Comparison of ENCODE assay signal across 24 mouse cellular contexts in the genomic region with DNA sequence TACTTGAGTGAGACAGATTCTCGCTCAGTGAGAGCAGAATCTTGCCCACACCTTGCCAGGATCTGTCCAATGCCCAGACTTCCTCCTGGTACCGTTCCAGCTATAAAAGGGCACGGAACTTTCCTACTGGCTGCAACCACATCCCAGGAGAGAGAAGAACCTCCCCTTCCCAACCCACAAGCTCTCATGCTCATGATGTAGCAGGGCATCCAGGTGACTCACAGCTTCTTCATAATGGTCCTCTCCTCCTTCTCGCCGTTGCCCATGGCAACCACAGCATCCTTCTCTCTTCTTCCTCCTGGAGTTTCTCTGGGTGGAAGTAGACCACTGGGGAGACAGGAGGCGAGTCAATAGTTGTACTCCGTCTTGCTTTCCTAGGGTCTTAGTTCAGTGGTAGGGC. TPM values are rescaled to one million over a fixed set of nuclear protein-coding genes. Genes with fewer than 3 reads are reported as not detected.
DNase-seq lines count a peak whose midpoint lies in the region; ATAC-seq and TF ChIP-seq lines count a peak whose summit lies in the region.
"Had no signal": no experiment of that assay in that cellular context is flagged by ENCODE, and none has a peak within 500 bp of the region (broad histone marks: within the 10 kb centered on the region; RNA-seq: fewer than 3 reads in every experiment).

No protein-coding gene starts in this region.

- no peak overlapping the region for H3K9ac ChIP-seq in forebrain, embryonic 16.5 days (replicated peaks; ENCODE audit: low read depth, low read length)
- H3K9ac ChIP-seq: embryonic facial prominence, embryonic 12.5 days; forebrain, embryonic 15.5 days; hindbrain, embryonic 12.5 days had no signal

- H3K4me2 ChIP-seq in forebrain, embryonic 16.5 days (ENCODE audit: low read length): no peak overlapping the region
- H3K4me2 ChIP-seq: embryonic facial prominence, embryonic 12.5 days; forebrain, embryonic 15.5 days; hindbrain, embryonic 12.5 days had no signal

- no peaks in the 10 kb centered on the region for H3K9me3 ChIP-seq in forebrain, embryonic 16.5 days (ENCODE audit: control insufficient read depth, low read length)
- H3K9me3 ChIP-seq: embryonic facial prominence, embryonic 12.5 days; forebrain, embryonic 15.5 days; heart, embryonic 10.5 days; hindbrain, embryonic 12.5 days had no signal

- ATAC-seq in granulocyte monocyte progenitor cell, adult 5-6 weeks (replicated peaks; ENCODE audit: poor library complexity, severe bottlenecking): peak; percentile 24; the same call in 1 of the 2 replicates
- ATAC-seq in forebrain, embryonic 16.5 days: no peak
- ATAC-seq: activated CD4-positive, CD25-positive, alpha-beta regulatory T cell, adult 4 months; forebrain, embryonic 15.5 days; hindbrain, embryonic 16.5 days; Patski had no signal

- no peak overlapping the region for H3K4me3 ChIP-seq in olfactory bulb, adult 2 months (ENCODE audit: insufficient read depth, low read depth, low read length)
- no peak overlapping the region for H3K4me3 ChIP-seq in forebrain, embryonic 16.5 days (replicated peaks; ENCODE audit: low read length)
- H3K4me3 ChIP-seq: embryonic facial prominence, embryonic 12.5 days; forebrain, embryonic 15.5 days; gastrocnemius, adult 2 months; heart, embryonic 10.5 days; hindbrain, embryonic 12.5 days had no signal

- H3K27me3 ChIP-seq in forebrain, embryonic 16.5 days (replicated peaks; ENCODE audit: control insufficient read depth, insufficient read depth, low read length): no peaks in the 10 kb centered on the region
- H3K27me3 ChIP-seq: embryonic facial prominence, embryonic 12.5 days; forebrain, embryonic 15.5 days; hindbrain, embryonic 12.5 days; Patski had no signal

- DNase-seq in adrenal gland, adult 2 months: peak; percentile 15
- DNase-seq in adrenal gland, postnatal 10 days: no peak
- peak; percentile 56 to 58 for DNase-seq in right cerebral cortex, adult 2 months (ENCODE audit: low spot score in 2 of 2)
- no peak for DNase-seq in right cerebral cortex, postnatal 14 days
- no peak for DNase-seq in B cell, adult 2 months
- DNase-seq: adrenal gland, postnatal 36 days; cerebellum, adult 11 months; cerebellum, adult 8-10 months; cerebellum, postnatal 25 days; gastrocnemius, adult 2 months; gastrocnemius, postnatal 25 days; heart, adult 11 months; heart, postnatal 10 days; heart, postnatal 4 days had no signal

- WGBS in olfactory bulb, adult 2 months: 57% methylated on average over 7 of the region's 7 CpGs
- 90% methylated on average over 7 of the region's 7 CpGs for WGBS in forebrain, embryonic 16.5 days

- peaks cover 4% of the 10 kb centered on the region; the same call in 1 of the 2 replicates for H3K4me1 ChIP-seq in olfactory bulb, adult 2 months (ENCODE audit: control insufficient read depth, insufficient read depth, low read length)
- no peaks in the 10 kb centered on the region for H3K4me1 ChIP-seq in forebrain, embryonic 16.5 days (replicated peaks; ENCODE audit: control insufficient read depth, insufficient read depth, low read length)
- H3K4me1 ChIP-seq: embryonic facial prominence, embryonic 12.5 days; forebrain, embryonic 15.5 days; heart, embryonic 10.5 days; hindbrain, embryonic 12.5 days had no signal

- no peak for TF ChIP-seq POLR2A in olfactory bulb, adult 2 months (IDR thresholded peaks at IDR 0.05; ENCODE audit: insufficient read depth, low read depth, low read length)

- no peaks in the 10 kb centered on the region for H3K36me3 ChIP-seq in forebrain, embryonic 16.5 days (ENCODE audit: control insufficient read depth, insufficient read depth)

- TF ChIP-seq CTCF in olfactory bulb, adult 2 months (IDR thresholded peaks at IDR 0.05; ENCODE audit: insufficient read depth, low read depth, low read length): no peak

- peak overlapping the region; percentile 59; the same call in 1 of the 2 replicates for H3K27ac ChIP-seq in olfactory bulb, adult 2 months (ENCODE audit: insufficient read depth, low read depth, low read length)
- H3K27ac ChIP-seq in forebrain, embryonic 16.5 days (ENCODE audit: low read length): no peak overlapping the region
- H3K27ac ChIP-seq: embryonic facial prominence, embryonic 12.5 days; forebrain, embryonic 15.5 days; gastrocnemius, adult 2 months; heart, embryonic 10.5 days; hindbrain, embryonic 12.5 days had no signal

RNA-seq across cellular contexts. Expression of gene Rilpl2, which starts 9.8 kb away (rescaled TPM):
- total RNA-seq in adrenal gland, adult 2 months (2021): 10 to 100 TPM; 16.6 to 31.2 TPM
- 38.5 and 44.1 TPM in 2 replicates for polyA plus RNA-seq in adrenal gland, adult 2 months (2012; rRNA removed)
- 10 to 100 TPM; 20.4 to 21.0 TPM for total RNA-seq in adrenal gland, postnatal 10 days (2021)
- total RNA-seq in granulocyte monocyte progenitor cell, adult 5-6 weeks (2014; fragmentation: Nextera tagmentation): 51.9 and 68.3 TPM in 2 replicates
- 40.5 and 61.8 TPM in 2 replicates for total RNA-seq in granulocyte monocyte progenitor cell, adult 5-6 weeks (2017)
- polyA plus RNA-seq in olfactory bulb, adult 2 months (2012; ENCODE audit: insufficient read depth, insufficient read length, low replicate concordance, missing spikeins): not detected in 2 replicates
- 26.4 and 28.0 TPM in 2 replicates for polyA plus RNA-seq in forebrain, embryonic 16.5 days (2015; fragmentation: Nextera tagmentation; extraction: Ambion mirVana)

RNA-seq across cellular contexts. Expression of gene Snrnp35, which starts 14.6 kb away (rescaled TPM):
- total RNA-seq in adrenal gland, adult 2 months (2021): 10 to 100 TPM; 19.0 to 25.7 TPM
- polyA plus RNA-seq in adrenal gland, adult 2 months (2012; rRNA removed): 1.4 and 1.8 TPM in 2 replicates
- 10 to 100 TPM; 16.1 to 18.7 TPM for total RNA-seq in adrenal gland, postnatal 10 days (2021)
- total RNA-seq in granulocyte monocyte progenitor cell, adult 5-6 weeks (2014; fragmentation: Nextera tagmentation): 9.1 and 12.3 TPM in 2 replicates
- 11.8 and 11.9 TPM in 2 replicates for total RNA-seq in granulocyte monocyte progenitor cell, adult 5-6 weeks (2017)
- polyA plus RNA-seq in olfactory bulb, adult 2 months (2012; ENCODE audit: insufficient read depth, insufficient read length, low replicate concordance, missing spikeins): not detected in 2 replicates
- 21.8 and 25.1 TPM in 2 replicates for polyA plus RNA-seq in forebrain, embryonic 16.5 days (2015; fragmentation: Nextera tagmentation; extraction: Ambion mirVana)

RNA-seq across cellular contexts. Expression of gene Kmt5a, which starts 28.6 kb away (rescaled TPM):
- total RNA-seq in adrenal gland, adult 2 months (2021): 100 to 1,000 TPM; 127 to 288 TPM
- polyA plus RNA-seq in adrenal gland, adult 2 months (2012; rRNA removed): 48.9 and 65.7 TPM in 2 replicates
- 100 to 1,000 TPM; 105 to 109 TPM for total RNA-seq in adrenal gland, postnatal 10 days (2021)
- total RNA-seq in granulocyte monocyte progenitor cell, adult 5-6 weeks (2014; fragmentation: Nextera tagmentation): 210 and 216 TPM in 2 replicates
- 112 and 163 TPM in 2 replicates for total RNA-seq in granulocyte monocyte progenitor cell, adult 5-6 weeks (2017)
- 371 TPM in 1 of 2 replicates, not detected in the other for polyA plus RNA-seq in olfactory bulb, adult 2 months (2012; ENCODE audit: insufficient read depth, insufficient read length, low replicate concordance, missing spikeins)
- 21.5 and 21.9 TPM in 2 replicates for polyA plus RNA-seq in forebrain, embryonic 16.5 days (2015; fragmentation: Nextera tagmentation; extraction: Ambion mirVana)

RNA-seq across cellular contexts. Expression of gene Sbno1, which starts 42.6 kb away (rescaled TPM):
- total RNA-seq in adrenal gland, adult 2 months (2021): 100 to 1,000 TPM in 1 of 2 experiments, 10 to 100 TPM in 1; 74.1 to 119 TPM
- 6.0 and 6.9 TPM in 2 replicates for polyA plus RNA-seq in adrenal gland, adult 2 months (2012; rRNA removed)
- total RNA-seq in adrenal gland, postnatal 10 days (2021): 10 to 100 TPM; 71.7 to 90.6 TPM
- total RNA-seq in granulocyte monocyte progenitor cell, adult 5-6 weeks (2014; fragmentation: Nextera tagmentation): 130 and 135 TPM in 2 replicates
- 167 and 174 TPM in 2 replicates for total RNA-seq in granulocyte monocyte progenitor cell, adult 5-6 weeks (2017)
- polyA plus RNA-seq in olfactory bulb, adult 2 months (2012; ENCODE audit: insufficient read depth, insufficient read length, low replicate concordance, missing spikeins): 263 and 488 TPM in 2 replicates
- polyA plus RNA-seq in forebrain, embryonic 16.5 days (2015; fragmentation: Nextera tagmentation; extraction: Ambion mirVana): 109 and 110 TPM in 2 replicates

Comparison
In these comparisons a context has a peak if more than half of its experiments do, and no peak if none do; other contexts are left out.
1. DNase-seq: peak in adrenal gland, adult 2 months (single experiment) and right cerebral cortex, adult 2 months (2 of 2); none in adrenal gland, postnatal 10 days (single experiment), right cerebral cortex, postnatal 14 days (single experiment) and B cell, adult 2 months (0 of 2).